Mouse (Mus musculus) liver, adult 10 weeks (tissue): ENCODE data around the gene Gm10128. TPM values are rescaled to one million over a fixed set of nuclear protein-coding genes. Genes with fewer than 3 reads are reported as not detected.

Experiments
- polyA plus RNA-seq: library from polyadenylated mRNA; stranded (reverse); fragments of 350-450 nt; fragmentation: Illumina TruSeq; extraction: RNeasy Lipid Tissue Mini Kit (QIAGEN cat#74804); gene quantifications from one replicate; pipeline ENCODE4 v1.2.3, GENCODE M21; 2014; ENCODE audit warnings: low read depth, low replicate concordance

The Gm10128 gene
- polyA plus RNA-seq, result not detected

DNA sequence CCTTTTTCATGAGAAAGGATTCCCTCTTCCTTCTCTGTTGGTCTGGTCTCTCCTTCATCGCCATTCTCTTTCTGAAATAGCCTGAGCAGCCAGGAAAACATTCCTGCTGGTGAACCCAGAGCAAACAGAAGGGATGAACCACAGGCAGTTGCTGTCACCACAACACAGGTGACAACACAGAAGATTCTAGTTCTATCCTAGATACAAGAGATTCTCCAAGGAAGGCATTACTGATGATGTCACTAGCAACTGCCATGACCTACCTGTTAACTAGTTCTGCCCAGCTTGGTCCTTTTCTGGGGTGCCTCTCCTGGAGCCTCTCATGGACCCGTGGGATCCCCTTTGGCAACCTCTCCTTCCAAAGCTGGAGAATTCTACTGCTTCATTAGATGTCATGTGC is at the start of gene Gm10128:
Gene Gm10128 (minus strand): TSS at position 101 of the 400 bp plus-strand sequence.

DNA sequence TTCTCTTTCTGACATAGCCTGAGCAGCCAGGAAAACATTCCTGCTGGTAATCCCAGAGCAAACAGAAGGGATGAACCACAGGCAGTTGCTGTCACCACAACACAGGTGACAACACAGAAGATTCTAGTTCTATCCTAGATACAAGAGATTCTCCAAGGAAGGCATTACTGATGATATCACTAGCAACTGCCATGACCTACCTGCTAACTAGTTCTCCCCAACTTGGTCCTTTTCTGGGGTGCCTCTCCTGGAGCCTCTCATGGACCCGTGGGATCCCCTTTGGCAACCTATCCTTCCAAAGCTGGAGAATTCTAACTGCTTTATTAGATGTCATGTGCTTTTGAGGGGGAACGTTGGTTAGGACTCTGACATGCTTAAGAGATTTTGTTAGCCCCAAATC is 48.3 kb downstream of the Gm10128 start, which contains the start of gene Gm10338:
Gene Gm10338 (minus strand): TSS at position 101 of the 400 bp plus-strand sequence.

Other genes with a start within 250 kb of the Gm10128 start
- gene Gm3755, start 193.1 kb downstream of the Gm10128 start, polyA plus RNA-seq, result not detected
- gene Gm3752, start 160.2 kb downstream of the Gm10128 start, polyA plus RNA-seq, result not detected
- not detected for gene Gm3558, start 75.4 kb downstream of the Gm10128 start, polyA plus RNA-seq
- not detected for gene Gm10338, start 48.4 kb downstream of the Gm10128 start, polyA plus RNA-seq
- not detected for gene Gm26661, start 147.6 kb upstream of the Gm10128 start, polyA plus RNA-seq
- 2.9 TPM for gene Flnb, start 174.0 kb upstream of the Gm10128 start, polyA plus RNA-seq